8 mouse cellular contexts compared by ENCODE assay signal in genomic region chr3:129879131-129879757, GRCm38 (mm10). TPM values are rescaled to one million over a fixed set of nuclear protein-coding genes. Genes with fewer than 3 reads are reported as not detected.
DNase-seq lines count a peak whose midpoint lies in the region; ATAC-seq lines count a peak whose summit lies in the region.

No protein-coding gene starts in this region.

- H3K27me3 ChIP-seq in lung, embryonic 15.5 days = no peaks in the 10 kb centered on the region

- peak overlapping the region; percentile 61 for H3K9ac ChIP-seq in lung, embryonic 15.5 days

- DNase-seq in right cerebral cortex, postnatal 10 days (ENCODE audit: low spot score in 2 of 2) = peak; percentile 34 to 35
- no peak for DNase-seq in right cerebral cortex, adult 2 months (ENCODE audit: low spot score in 2 of 2)
- DNase-seq in heart, adult 18-20 months = peak; percentile 45 to 58
- DNase-seq in kidney, adult 18-20 months = peak; percentile 47
- DNase-seq in retina, embryonic 14.5 days (ENCODE audit: low spot score) = peak; percentile 67
- no peak for DNase-seq in right cerebral cortex, postnatal 4 days

- no peak overlapping the region for H3K27ac ChIP-seq in brown adipose tissue, adult 24 weeks (replicated peaks; ENCODE audit: low read depth, low read length)
- peak overlapping the region; percentile 74 for H3K27ac ChIP-seq in lung, embryonic 15.5 days

- 1% methylated on average over 25 of the region's 25 CpGs for WGBS in lung, embryonic 15.5 days

- peak overlapping the region; percentile 88 for H3K4me3 ChIP-seq in brown adipose tissue, adult 24 weeks (ENCODE audit: insufficient read depth, low read depth, low read length)
- peak overlapping the region; percentile 76 for H3K4me3 ChIP-seq in lung, embryonic 15.5 days

- H3K4me2 ChIP-seq in lung, embryonic 15.5 days = peak overlapping the region; percentile 89

- peaks cover 5% of the 10 kb centered on the region; the same call in 1 of the 2 replicates for H3K4me1 ChIP-seq in brown adipose tissue, adult 24 weeks (ENCODE audit: control insufficient read depth, insufficient read depth, insufficient read length, low read length)
- H3K4me1 ChIP-seq in lung, embryonic 15.5 days = peaks cover 10% of the 10 kb centered on the region

- H3K36me3 ChIP-seq in lung, embryonic 15.5 days = no peaks in the 10 kb centered on the region

- ATAC-seq in lung, embryonic 15.5 days (ENCODE audit: borderline replicate concordance, extremely low read depth, low FRiP score, low TSS enrichment) = peak; percentile 60

- H3K9me3 ChIP-seq in lung, embryonic 15.5 days = no peaks in the 10 kb centered on the region

RNA-seq across cellular contexts. Expression of gene Pla2g12a, which starts 0.8 kb away (rescaled TPM):
- polyA plus RNA-seq in brown adipose tissue, adult 24 weeks (2012; ENCODE audit: insufficient read depth, insufficient read length, missing spikeins) = 62.0 and 68.4 TPM in 2 replicates
- 10 to 100 TPM; 46.3 to 61.8 TPM for total RNA-seq in heart, adult 18-20 months (2021)
- polyA plus RNA-seq in lung, embryonic 15.5 days (2015; fragmentation: Nextera tagmentation; extraction: Ambion mirVana) = 38.7 and 39.1 TPM in 2 replicates

RNA-seq across cellular contexts. Expression of gene Casp6, which starts 22.0 kb away (rescaled TPM):
- polyA plus RNA-seq in brown adipose tissue, adult 24 weeks (2012; ENCODE audit: insufficient read depth, insufficient read length, missing spikeins) = 16.9 and 21.3 TPM in 2 replicates
- total RNA-seq in heart, adult 18-20 months (2021) = 10 to 100 TPM; 11.3 to 12.6 TPM
- 81.2 and 87.4 TPM in 2 replicates for polyA plus RNA-seq in lung, embryonic 15.5 days (2015; fragmentation: Nextera tagmentation; extraction: Ambion mirVana)

RNA-seq across cellular contexts. Expression of gene Cfi, which starts 43.6 kb away (rescaled TPM):
- not detected in 2 replicates for polyA plus RNA-seq in brown adipose tissue, adult 24 weeks (2012; ENCODE audit: insufficient read depth, insufficient read length, missing spikeins)
- under 1 TPM; 0.40 to 0.80 TPM for total RNA-seq in heart, adult 18-20 months (2021)
- 19.8 and 22.2 TPM in 2 replicates for polyA plus RNA-seq in lung, embryonic 15.5 days (2015; fragmentation: Nextera tagmentation; extraction: Ambion mirVana)

RNA-seq across cellular contexts. Expression of gene Gar1, which starts 48.0 kb away (rescaled TPM):
- polyA plus RNA-seq in brown adipose tissue, adult 24 weeks (2012; ENCODE audit: insufficient read depth, insufficient read length, missing spikeins) = 15.3 and 17.7 TPM in 2 replicates
- total RNA-seq in heart, adult 18-20 months (2021) = 10 to 100 TPM; 14.7 to 17.5 TPM
- 82.9 and 92.0 TPM in 2 replicates for polyA plus RNA-seq in lung, embryonic 15.5 days (2015; fragmentation: Nextera tagmentation; extraction: Ambion mirVana)

RNA-seq across cellular contexts. Expression of gene Rrh, which starts 56.9 kb away (rescaled TPM):
- polyA plus RNA-seq in brown adipose tissue, adult 24 weeks (2012; ENCODE audit: insufficient read depth, insufficient read length, missing spikeins) = not detected in 2 replicates
- total RNA-seq in heart, adult 18-20 months (2021) = not detected
- polyA plus RNA-seq in lung, embryonic 15.5 days (2015; fragmentation: Nextera tagmentation; extraction: Ambion mirVana) = 0.15 TPM in 1 of 2 replicates, not detected in the other

Comparison
In these comparisons a context has a peak if more than half of its experiments do, and no peak if none do; other contexts are left out.
1. DNase-seq: peak in right cerebral cortex, postnatal 10 days (2 of 2), heart, adult 18-20 months (2 of 2), kidney, adult 18-20 months (single experiment) and retina, embryonic 14.5 days (single experiment); none in right cerebral cortex, adult 2 months (0 of 2) and right cerebral cortex, postnatal 4 days (single experiment).
2. RNA of gene Cfi, which starts 43.6 kb away (polyA plus RNA-seq): 19.8 to 22.2 TPM in lung, embryonic 15.5 days; not detected in brown adipose tissue, adult 24 weeks; every median in the first group is over 10 times any median in the second.